Mouse (Mus musculus) kidney, adult 8-10 months (tissue): ENCODE measurements around the gene Plekha6.

ENCODE experiments used
- DNase-seq, 2 experiments: peaks; one replicate each; pipeline ENCODE4 v3.0.0; 2022

Plekha6 gene

GRCm38 (mm10) chr1:133163820-133164431 is at the start of gene Plekha6:
TSS of gene Plekha6 (plus strand) at chr1:133164210.
- DNase-seq = peak in 1 of 2 experiments; percentile 35

- no peak for DNase-seq
These were observed 47.9 kb upstream of the Plekha6 start for GRCm38 (mm10) chr1:133116108-133116507.

DNA sequence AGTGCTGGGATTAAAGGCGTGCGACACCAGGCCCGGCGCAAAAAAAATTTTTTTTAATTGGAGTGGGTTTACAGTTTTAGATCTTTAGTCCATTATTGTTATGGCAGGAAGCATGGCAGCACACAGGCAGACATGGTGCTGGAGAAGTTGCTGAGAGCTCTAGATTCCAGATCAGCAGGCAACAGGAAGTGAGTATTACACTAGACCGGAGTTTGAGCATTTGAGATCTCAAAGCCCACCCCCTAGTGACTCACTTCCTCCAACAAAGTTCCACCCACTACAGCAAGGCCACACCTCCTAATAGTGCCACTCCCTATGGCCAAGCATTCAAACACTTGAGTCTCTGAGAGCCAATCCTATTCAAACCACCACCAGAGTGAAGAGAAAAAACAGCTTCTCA is 45.9 kb upstream of the Plekha6 start:
- no peak for DNase-seq

GRCm38 (mm10) chr1:133118844-133119243 is 45.2 kb upstream of the Plekha6 start:
- DNase-seq = no peak

DNA sequence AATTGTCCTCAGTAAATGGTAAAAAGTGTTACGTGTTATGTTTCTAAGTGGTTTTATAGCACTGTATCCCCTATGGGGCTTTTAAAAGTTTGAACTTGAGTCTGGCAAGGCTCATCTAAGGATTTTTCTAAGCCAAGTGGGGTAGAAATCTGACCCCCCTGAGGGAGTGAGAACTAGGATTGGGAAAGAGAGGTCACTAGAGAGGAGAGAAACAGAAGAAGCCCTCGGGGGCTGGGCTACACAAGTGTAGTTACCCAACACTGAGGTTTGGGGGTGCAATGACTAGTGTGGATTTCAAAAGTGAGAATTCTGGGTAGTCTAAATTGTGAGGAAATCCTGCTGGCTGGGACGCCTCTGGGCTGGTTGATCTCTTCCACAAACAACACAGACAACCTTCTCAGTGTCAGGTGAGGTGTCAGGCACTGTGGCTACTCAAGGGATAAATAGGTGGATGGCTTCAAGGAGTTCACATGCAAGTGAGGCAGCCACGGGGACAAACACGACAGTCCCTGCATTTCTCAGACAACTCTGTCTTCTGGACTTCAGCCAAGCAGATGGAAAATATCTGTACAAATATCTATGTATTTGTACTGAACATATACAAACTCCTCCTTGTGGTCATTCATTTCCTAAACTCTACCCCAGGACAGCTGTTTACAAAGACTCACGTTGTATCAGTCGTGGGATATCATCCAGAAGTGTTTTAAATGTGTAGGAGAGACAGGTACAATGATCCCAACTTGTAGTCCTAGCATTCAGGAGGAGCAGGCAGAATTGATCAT is 43.9 kb upstream of the Plekha6 start:
- no peak for DNase-seq

- no peak for DNase-seq
These were observed 42.8 kb upstream of the Plekha6 start for GRCm38 (mm10) chr1:133121246-133121645.

GRCm38 (mm10) chr1:133124137-133124536 is 39.9 kb upstream of the Plekha6 start:
- peak; percentile 17 to 47 for DNase-seq

DNA sequence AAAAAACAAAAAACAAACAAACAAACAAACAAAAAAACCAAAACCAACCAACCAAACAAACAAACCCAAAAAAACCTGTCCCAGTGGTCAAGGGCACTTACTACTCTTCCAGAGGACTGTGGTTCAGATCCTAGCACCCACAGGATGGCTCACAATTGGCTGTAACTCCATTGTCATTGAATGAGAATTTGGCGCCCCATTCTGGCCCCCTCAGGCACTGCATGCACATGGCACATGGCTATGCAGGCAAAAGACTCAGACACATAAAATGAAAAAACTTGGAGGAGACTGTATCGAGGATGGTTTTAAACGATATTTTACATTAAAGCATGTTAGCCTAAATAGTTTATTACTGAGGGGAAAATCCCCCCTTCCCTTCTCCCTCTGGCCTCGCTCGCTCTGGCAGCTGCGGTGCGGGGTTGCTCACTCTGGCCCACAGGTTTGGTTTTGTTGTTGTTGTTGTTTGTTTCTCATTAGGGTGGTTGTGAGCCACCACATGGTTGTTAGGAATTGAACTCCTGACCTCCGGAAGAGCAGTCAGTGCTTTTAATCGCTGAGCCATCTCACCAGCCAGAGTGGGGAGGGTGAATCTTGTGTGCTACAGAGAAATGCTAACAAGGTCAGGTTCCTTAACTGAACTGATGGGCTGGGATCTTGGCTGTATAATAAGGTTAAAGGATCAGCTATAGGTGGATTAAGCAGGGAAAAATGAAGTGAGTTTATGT is 38.2 kb upstream of the Plekha6 start:
- DNase-seq = no peak

GRCm38 (mm10) chr1:133126365-133126740 is 37.7 kb upstream of the Plekha6 start:
- DNase-seq = no peak

- DNase-seq = no peak
These were observed 36.7 kb upstream of the Plekha6 start for GRCm38 (mm10) chr1:133127328-133127727.

GRCm38 (mm10) chr1:133129471-133130221 is 34.4 kb upstream of the Plekha6 start:
- DNase-seq = no peak

- peak; percentile 99 to 100 for DNase-seq
These were observed 33.1 kb upstream of the Plekha6 start, which contains the start of gene Ppp1r15b for GRCm38 (mm10) chr1:133130638-133131560. TSS of gene Ppp1r15b (plus strand) at chr1:133131143.

- no peak for DNase-seq
These were observed 32.5 kb upstream of the Plekha6 start for GRCm38 (mm10) chr1:133131561-133131905.

DNA sequence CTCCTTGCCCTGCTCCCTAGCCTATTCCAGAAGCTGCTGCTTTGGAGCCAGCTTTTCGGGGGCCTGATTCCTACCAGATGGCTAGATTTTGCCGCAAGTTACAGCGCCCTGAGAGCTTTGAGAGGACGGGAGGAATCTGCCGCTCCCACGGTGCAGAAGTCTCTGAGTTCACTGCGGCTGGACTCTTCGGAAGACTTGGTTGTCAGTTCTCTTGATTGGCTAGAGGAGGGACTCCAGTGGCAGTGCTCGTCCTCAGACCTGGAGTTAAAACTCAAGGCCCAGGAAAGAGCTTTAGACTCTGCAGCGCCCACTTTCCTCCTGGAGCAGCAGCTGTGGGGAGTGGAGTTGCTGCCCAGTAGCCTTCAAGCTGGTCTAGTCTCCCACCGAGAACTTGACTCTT is 32.1 kb upstream of the Plekha6 start:
- DNase-seq = peak in 1 of 2 experiments; percentile 34

GRCm38 (mm10) chr1:133132388-133133326 is 31.4 kb upstream of the Plekha6 start:
- peak in 1 of 2 experiments; percentile 15 for DNase-seq

GRCm38 (mm10) chr1:133133425-133133824 is 30.6 kb upstream of the Plekha6 start:
- peak in 1 of 2 experiments; percentile 14 for DNase-seq

GRCm38 (mm10) chr1:133134071-133134470 is 29.9 kb upstream of the Plekha6 start:
- peak; percentile 80 to 89 for DNase-seq

- DNase-seq = peak in 1 of 2 experiments; percentile 23
These were observed 29.1 kb upstream of the Plekha6 start for GRCm38 (mm10) chr1:133134881-133135280.

DNA sequence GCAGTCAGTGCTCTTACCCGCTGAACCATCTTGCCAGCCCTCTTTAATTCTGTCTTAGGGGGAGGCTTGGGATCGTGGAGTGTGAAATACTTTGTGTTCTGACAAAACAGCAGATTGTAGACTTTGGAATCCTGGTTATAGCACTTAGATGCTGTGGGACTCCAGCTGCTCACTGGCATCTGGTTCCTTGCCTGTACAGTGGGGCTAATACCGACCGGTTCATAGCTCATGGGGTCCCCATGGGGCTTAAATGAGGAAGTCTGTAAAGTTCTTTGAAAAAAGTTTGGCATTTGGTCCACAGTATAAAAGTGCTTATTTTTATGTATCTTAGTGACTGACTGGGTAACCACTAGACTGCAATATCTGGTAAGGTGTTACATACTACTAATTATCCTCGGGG is 28.2 kb upstream of the Plekha6 start:
- no peak for DNase-seq

GRCm38 (mm10) chr1:133138401-133138800 is 25.6 kb upstream of the Plekha6 start:
- no peak for DNase-seq
